Mouse (Mus musculus) ES-Bruce4 (cell line): ENCODE measurements around the gene Aqp9.

Source experiments
- CTCF ChIP-seq: IDR thresholded peaks from one replicate; pipeline ENCODE4 v1.8.1; 2011; ENCODE audit warnings: low read depth, low read length
- EP300 ChIP-seq: IDR thresholded peaks from 2 replicates; pipeline ENCODE4 v1.6.1; 2011; ENCODE audit warnings: low read depth, low read length; ENCODE audit not compliant: insufficient read depth
- POLR2A ChIP-seq: IDR thresholded peaks from one replicate; pipeline ENCODE4 v1.8.1; 2011; ENCODE audit warnings: low read length; ENCODE audit not compliant: insufficient read depth

GRCm38 (mm10) chr9:71070628-71071027, 97.9 kb downstream of the Aqp9 start:
- TF ChIP-seq CTCF (no peak), EP300 (no peak), POLR2A (no peak)
